Mouse (Mus musculus) kidney, embryonic 15.5 days (tissue): ENCODE measurements at regions not wholly inside any gene's neighbourhood (a gene's known extent, or its start where the extent isn't known, plus 50 kb on each side); places are given as distances from the start of the nearest gene placed in this dataset.
A peak's percentile ranks its signal among the peaks of the same experiment; 100 is the strongest.

ENCODE experiments used
- ATAC-seq: fragments of 200-750 bp; cut with Nextera tagmentation; replicated peaks from 2 replicates; pipeline ENCODE4 v1.8.0; 2017; ENCODE audit warnings: moderate TSS enrichment; ENCODE audit not compliant: low FRiP score
- H3K27ac ChIP-seq: fragments of 300-500 bp; sonication (generic); 2 replicates; pipeline ENCODE4 v1.5.1; 2015; ENCODE audit warnings: mild to moderate bottlenecking, inconsistent platforms
- H3K27me3 ChIP-seq: fragments of 300-500 bp; sonication (generic); 2 replicates; pipeline ENCODE4 v1.6.1; 2015; ENCODE audit warnings: inconsistent platforms
- H3K36me3 ChIP-seq: fragments of 300-500 bp; sonication (generic); 2 replicates; pipeline ENCODE4 v1.6.1; 2015; ENCODE audit warnings: inconsistent platforms
- H3K4me1 ChIP-seq: fragments of 300-500 bp; sonication (generic); 2 replicates; pipeline ENCODE4 v1.6.1; 2015; ENCODE audit warnings: inconsistent platforms
- H3K4me2 ChIP-seq: fragments of 300-500 bp; sonication (generic); 2 replicates; pipeline ENCODE4 v1.6.1; 2015; ENCODE audit warnings: moderate library complexity, mild to moderate bottlenecking, inconsistent platforms
- H3K4me3 ChIP-seq: fragments of 300-500 bp; sonication (generic); replicated peaks from 2 replicates; pipeline ENCODE4 v1.5.1; 2015; ENCODE audit warnings: mild to moderate bottlenecking, inconsistent platforms
- H3K9ac ChIP-seq: fragments of 300-500 bp; sonication (generic); 2 replicates; pipeline ENCODE4 v1.6.1; 2015; ENCODE audit warnings: mild to moderate bottlenecking, inconsistent platforms
- H3K9me3 ChIP-seq: fragments of 300-500 bp; sonication (generic); replicated peaks from 2 replicates; pipeline ENCODE4 v1.6.1; 2016; ENCODE audit warnings: inconsistent platforms
- WGBS: fragments of 180-500 bp; shearing (Covaris S2); methylation state at CpG from one replicate; pipeline ENCODE4 v1.1.7; 2015; ENCODE audit warnings: mixed read lengths; 5-methylcytosine and 5-hydroxymethylcytosine counted together

GRCm38 (mm10) chr8:116275014-116275413, 229.8 kb upstream of the Dynlrb2 start:
- H3K4me3 ChIP-seq, result no peak overlapping the region
- 29% methylated on average over 4 of the region's 4 CpGs for WGBS
- H3K9ac ChIP-seq, result no peak overlapping the region
- H3K9me3 ChIP-seq, result no peaks in the 10 kb centered on the region
- no peak overlapping the region for H3K4me2 ChIP-seq
- ATAC-seq, result no peak
- no peak overlapping the region for H3K27ac ChIP-seq
- no peaks in the 10 kb centered on the region for H3K36me3 ChIP-seq
- no peaks in the 10 kb centered on the region for H3K27me3 ChIP-seq
- H3K4me1 ChIP-seq, result no peaks in the 10 kb centered on the region

- Histone ChIP-seq H3K4me2 (no peak overlapping the region), H3K27ac (peak overlapping the region; percentile 59), H3K36me3 (no peaks in the 10 kb centered on the region), H3K27me3 (no peaks in the 10 kb centered on the region), H3K9me3 (no peaks in the 10 kb centered on the region), H3K4me3 (no peak overlapping the region), H3K4me1 (0 out of 2 replicates have a peak, but pooled peaks cover 6% of the 10 kb centered on the region), H3K9ac (no peak overlapping the region)
- ATAC-seq, result peak; percentile 72
- WGBS, result 66% methylated on average over 6 of the region's 6 CpGs
Observed at GRCm38 (mm10) chr8:116271238-116271637, 233.5 kb upstream of the Dynlrb2 start.

- no peaks in the 10 kb centered on the region for H3K36me3 ChIP-seq
- H3K27ac ChIP-seq, result no peak overlapping the region
- no peaks in the 10 kb centered on the region for H3K27me3 ChIP-seq
- no peak overlapping the region for H3K9ac ChIP-seq
- H3K4me1 ChIP-seq, result 0 out of 2 replicates have a peak, but pooled peaks cover 6% of the 10 kb centered on the region
- ATAC-seq, result no peak
- no peak overlapping the region for H3K4me2 ChIP-seq
- H3K9me3 ChIP-seq, result no peaks in the 10 kb centered on the region
- H3K4me3 ChIP-seq, result no peak overlapping the region
Observed at GRCm38 (mm10) chr8:116269393-116269792, 235.4 kb upstream of the Dynlrb2 start.

DNA sequence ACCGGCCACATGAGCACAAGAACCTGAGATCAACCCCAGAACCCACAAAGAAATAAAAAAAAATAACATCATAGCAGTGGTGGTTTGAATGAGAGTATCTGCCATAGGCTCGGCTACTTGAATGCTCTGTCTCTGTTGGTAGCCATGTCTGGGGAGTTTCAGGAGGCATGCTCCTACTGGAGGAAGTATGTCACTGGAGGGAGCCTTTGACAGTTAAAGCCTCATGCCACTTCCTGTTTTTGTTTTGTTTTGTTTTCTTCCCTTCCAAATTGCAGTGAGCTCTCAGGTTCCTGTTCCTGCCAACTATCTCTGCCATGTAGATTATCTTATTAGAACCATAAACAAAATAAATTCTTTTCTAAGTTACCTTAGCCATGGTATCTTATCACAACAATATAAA, 236.1 kb upstream of the Dynlrb2 start:
- H3K27me3 ChIP-seq, result no peaks in the 10 kb centered on the region
- no peak overlapping the region for H3K27ac ChIP-seq
- no peak overlapping the region for H3K9ac ChIP-seq
- H3K9me3 ChIP-seq, result no peaks in the 10 kb centered on the region
- 0 out of 2 replicates have a peak, but pooled peaks cover 6% of the 10 kb centered on the region for H3K4me1 ChIP-seq
- ATAC-seq, result no peak
- H3K36me3 ChIP-seq, result no peaks in the 10 kb centered on the region
- 79% methylated on average over 2 of the region's 2 CpGs for WGBS
- no peak overlapping the region for H3K4me2 ChIP-seq
- no peak overlapping the region for H3K4me3 ChIP-seq

- no peaks in the 10 kb centered on the region for H3K9me3 ChIP-seq
- no peak for ATAC-seq
- 77% methylated on average over 9 of the region's 9 CpGs for WGBS
- no peaks in the 10 kb centered on the region for H3K36me3 ChIP-seq
- H3K4me2 ChIP-seq, result no peak overlapping the region
- no peaks in the 10 kb centered on the region for H3K27me3 ChIP-seq
- H3K27ac ChIP-seq, result no peak overlapping the region
- peaks cover 10% of the 10 kb centered on the region for H3K4me1 ChIP-seq
- H3K9ac ChIP-seq, result no peak overlapping the region
- H3K4me3 ChIP-seq, result no peak overlapping the region
Observed at GRCm38 (mm10) chr8:116268161-116268560, 236.6 kb upstream of the Dynlrb2 start.

- Histone ChIP-seq H3K4me1 (peaks cover 18% of the 10 kb centered on the region), H3K4me2 (no peak overlapping the region), H3K27me3 (no peaks in the 10 kb centered on the region), H3K27ac (no peak overlapping the region), H3K4me3 (no peak overlapping the region), H3K9ac (no peak overlapping the region), H3K9me3 (no peaks in the 10 kb centered on the region), H3K36me3 (no peaks in the 10 kb centered on the region)
- ATAC-seq, result no peak
- 72% methylated on average over 4 of the region's 4 CpGs for WGBS
Observed at GRCm38 (mm10) chr8:116267021-116267420, 237.8 kb upstream of the Dynlrb2 start.

- H3K9ac ChIP-seq, result no peak overlapping the region
- ATAC-seq, result no peak
- no peak overlapping the region for H3K4me2 ChIP-seq
- H3K36me3 ChIP-seq, result no peaks in the 10 kb centered on the region
- peaks cover 30% of the 10 kb centered on the region for H3K4me1 ChIP-seq
- H3K4me3 ChIP-seq, result no peak overlapping the region
- no peaks in the 10 kb centered on the region for H3K9me3 ChIP-seq
- 81% methylated on average over 3 of the region's 3 CpGs for WGBS
- H3K27ac ChIP-seq, result no peak overlapping the region
- H3K27me3 ChIP-seq, result no peaks in the 10 kb centered on the region
Observed at GRCm38 (mm10) chr8:116265591-116265990, 239.2 kb upstream of the Dynlrb2 start.

GRCm38 (mm10) chr8:116264078-116264477, 240.7 kb upstream of the Dynlrb2 start:
- H3K4me1 ChIP-seq, result peaks cover 32% of the 10 kb centered on the region
- no peak overlapping the region for H3K4me2 ChIP-seq
- no peak for ATAC-seq

GRCm38 (mm10) chr8:116261286-116261685, 243.5 kb upstream of the Dynlrb2 start:
- H3K27me3 ChIP-seq, result no peaks in the 10 kb centered on the region
- no peak overlapping the region for H3K9ac ChIP-seq
- no peak overlapping the region for H3K4me3 ChIP-seq
- WGBS, result 22% methylated on average over 2 of the region's 2 CpGs
- peak; percentile 92 for ATAC-seq
- H3K36me3 ChIP-seq, result no peaks in the 10 kb centered on the region
- peaks cover 26% of the 10 kb centered on the region for H3K4me1 ChIP-seq
- H3K9me3 ChIP-seq, result no peaks in the 10 kb centered on the region
- peak overlapping the region; percentile 81 for H3K27ac ChIP-seq
- H3K4me2 ChIP-seq, result peak overlapping the region; percentile 21; the same call in 1 of the 2 replicates

More at GRCm38 (mm10) chr8:116264078-116264477, 240.7 kb upstream of the Dynlrb2 start:
- WGBS, result 85% methylated on average over 3 of the region's 3 CpGs
- Histone ChIP-seq H3K9ac (no peak overlapping the region), H3K9me3 (no peaks in the 10 kb centered on the region), H3K27ac (no peak overlapping the region), H3K36me3 (no peaks in the 10 kb centered on the region), H3K4me3 (no peak overlapping the region), H3K27me3 (no peaks in the 10 kb centered on the region)

- Histone ChIP-seq H3K4me1 (peaks cover under 1% of the 10 kb centered on the region; the same call in 1 of the 2 replicates), H3K9me3 (no peaks in the 10 kb centered on the region), H3K36me3 (no peaks in the 10 kb centered on the region), H3K4me2 (no peak overlapping the region), H3K4me3 (no peak overlapping the region), H3K9ac (no peak overlapping the region), H3K27me3 (no peaks in the 10 kb centered on the region), H3K27ac (no peak overlapping the region)
- 53% methylated on average over 5 of the region's 5 CpGs for whole genome bisulfite sequencing
- no peak for ATAC-seq
Observed at GRCm38 (mm10) chr8:116255398-116255797, 249.4 kb upstream of the Dynlrb2 start.

DNA sequence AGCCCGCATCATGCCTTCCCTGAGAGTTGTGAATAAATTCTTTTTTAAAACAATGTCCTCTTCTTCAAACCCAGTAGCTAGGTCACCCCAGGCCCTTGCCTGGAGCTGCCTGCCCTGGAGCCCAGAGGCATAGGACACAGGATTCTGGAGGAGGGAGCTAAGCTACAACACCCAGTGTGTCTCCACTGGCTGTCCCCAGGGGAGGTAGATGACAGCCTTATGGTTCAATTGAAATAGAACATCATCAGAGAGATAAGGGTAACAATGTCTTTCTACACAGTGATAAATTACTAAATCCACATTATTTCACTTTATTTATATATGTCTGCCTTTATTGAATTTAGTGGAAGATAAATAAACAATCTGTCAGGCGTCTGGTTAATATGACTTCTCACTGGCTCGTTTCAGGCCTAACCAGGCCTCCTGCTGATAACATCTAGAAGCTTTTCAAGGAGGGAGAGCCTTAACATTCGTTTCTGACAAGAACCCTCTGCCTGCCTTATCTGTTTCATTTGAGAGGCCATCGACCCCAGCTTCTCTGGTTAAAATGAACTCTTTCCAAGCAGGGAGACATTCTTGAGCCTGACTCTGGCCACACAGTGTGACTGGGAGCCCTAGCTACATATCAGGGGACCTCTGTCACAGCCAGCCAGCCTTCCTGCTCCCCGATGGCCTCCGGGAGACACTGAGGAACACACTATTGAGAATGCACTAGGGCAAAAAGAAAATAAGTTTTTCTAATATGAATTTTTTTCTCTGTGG, 252.1 kb upstream of the Dynlrb2 start:
- H3K36me3 ChIP-seq, result no peaks in the 10 kb centered on the region
- no peaks in the 10 kb centered on the region for H3K27me3 ChIP-seq
- no peak overlapping the region for H3K4me3 ChIP-seq
- H3K9ac ChIP-seq, result no peak overlapping the region
- WGBS, result 40% methylated on average over 7 of the region's 7 CpGs
- H3K4me2 ChIP-seq, result no peak overlapping the region
- no peaks in the 10 kb centered on the region for H3K9me3 ChIP-seq
- H3K27ac ChIP-seq, result peak overlapping the region; percentile 32
- peak; percentile 65; the same call in 1 of the 2 replicates for ATAC-seq
- H3K4me1 ChIP-seq, result peaks cover 5% of the 10 kb centered on the region; the same call in 1 of the 2 replicates

- H3K4me1 ChIP-seq, result peaks cover 12% of the 10 kb centered on the region
- no peaks in the 10 kb centered on the region for H3K36me3 ChIP-seq
- WGBS, result 38% methylated on average over 1 of the region's 1 CpGs
- no peak overlapping the region for H3K27ac ChIP-seq
- peak; percentile 82 for ATAC-seq
- no peak overlapping the region for H3K4me3 ChIP-seq
- H3K9me3 ChIP-seq, result no peaks in the 10 kb centered on the region
- no peaks in the 10 kb centered on the region for H3K27me3 ChIP-seq
- H3K9ac ChIP-seq, result no peak overlapping the region
- H3K4me2 ChIP-seq, result no peak overlapping the region
Observed at GRCm38 (mm10) chr8:116248398-116248797, 256.4 kb upstream of the Dynlrb2 start.
